ENCODE assay signal across 10 mouse cellular contexts in genomic region chr4:119157186-119157585, GRCm38 (mm10). TPM values are rescaled to one million over a fixed set of nuclear protein-coding genes. Genes with fewer than 3 reads are reported as not detected.
DNase-seq lines count a peak whose midpoint lies in the region; ATAC-seq and TF ChIP-seq lines count a peak whose summit lies in the region.
"Had no signal": no experiment of that assay in that cellular context is flagged by ENCODE, and none has a peak within 500 bp of the region (broad histone marks: within the 10 kb centered on the region; RNA-seq: fewer than 3 reads in every experiment).

No protein-coding gene starts in this region.

- 35% methylated on average over 2 of the region's 2 CpGs for WGBS in forebrain, embryonic 10.5 days
- WGBS in forebrain, embryonic 16.5 days: 34% methylated on average over 2 of the region's 2 CpGs
- 35% methylated on average over 2 of the region's 2 CpGs for WGBS in midbrain, embryonic 14.5 days
- 39% methylated on average over 2 of the region's 2 CpGs for WGBS in midbrain, embryonic 16.5 days
- WGBS in stomach, postnatal 0 days: 38% methylated on average over 2 of the region's 2 CpGs

- H3K9me3 ChIP-seq in forebrain, embryonic 10.5 days: no peaks in the 10 kb centered on the region
- H3K9me3 ChIP-seq in forebrain, embryonic 16.5 days (ENCODE audit: control insufficient read depth, low read length): no peaks in the 10 kb centered on the region
- no peaks in the 10 kb centered on the region for H3K9me3 ChIP-seq in midbrain, embryonic 14.5 days (ENCODE audit: control insufficient read depth, low read length)
- H3K9me3 ChIP-seq in midbrain, embryonic 16.5 days (replicated peaks; ENCODE audit: control insufficient read depth, low read length, poor library complexity, severe bottlenecking): no peaks in the 10 kb centered on the region
- no peaks in the 10 kb centered on the region for H3K9me3 ChIP-seq in stomach, postnatal 0 days (ENCODE audit: control insufficient read depth, low read length)
- H3K9me3 ChIP-seq: heart, embryonic 15.5 days; megakaryocyte, embryonic 14.5 days had no signal

- no peak overlapping the region for H3K9ac ChIP-seq in forebrain, embryonic 16.5 days (replicated peaks; ENCODE audit: low read depth, low read length)
- no peak overlapping the region for H3K9ac ChIP-seq in midbrain, embryonic 14.5 days (replicated peaks; ENCODE audit: low read length)
- no peak overlapping the region for H3K9ac ChIP-seq in midbrain, embryonic 16.5 days (ENCODE audit: low read depth, low read length)
- no peak overlapping the region for H3K9ac ChIP-seq in stomach, postnatal 0 days (ENCODE audit: low read length)
- H3K9ac ChIP-seq: heart, embryonic 15.5 days had no signal

- DNase-seq in forebrain, embryonic 10.5 days (ENCODE audit: extremely low spot score, low spot score): peak; percentile 38
- DNase-seq in midbrain, embryonic 14.5 days: peak; percentile 63
- DNase-seq in adrenal gland, adult 18-20 months (ENCODE audit: low spot score in 2 of 2): peak; percentile 70 to 77
- DNase-seq in lung, adult 18-20 months: peak; percentile 54 to 64
- DNase-seq in stomach, postnatal 0 days (ENCODE audit: low spot score): peak; percentile 57

- H3K4me3 ChIP-seq in forebrain, embryonic 10.5 days: no peak overlapping the region
- no peak overlapping the region for H3K4me3 ChIP-seq in forebrain, embryonic 16.5 days (replicated peaks; ENCODE audit: low read length)
- H3K4me3 ChIP-seq in midbrain, embryonic 14.5 days (replicated peaks; ENCODE audit: low read depth, low read length): no peak overlapping the region
- no peak overlapping the region for H3K4me3 ChIP-seq in midbrain, embryonic 16.5 days (ENCODE audit: low read depth, low read length)
- H3K4me3 ChIP-seq in stomach, postnatal 0 days (ENCODE audit: low read depth, low read length): no peak overlapping the region
- H3K4me3 ChIP-seq: heart, embryonic 15.5 days; megakaryocyte, embryonic 14.5 days had no signal

- no peak for TF ChIP-seq EP300 in stomach, postnatal 0 days (optimal IDR thresholded peaks at IDR 0.05)

- no peaks in the 10 kb centered on the region for H3K4me1 ChIP-seq in forebrain, embryonic 10.5 days
- no peaks in the 10 kb centered on the region for H3K4me1 ChIP-seq in forebrain, embryonic 16.5 days (replicated peaks; ENCODE audit: control insufficient read depth, insufficient read depth, low read length)
- H3K4me1 ChIP-seq in midbrain, embryonic 14.5 days (ENCODE audit: control insufficient read depth, insufficient read depth, low read length): no peaks in the 10 kb centered on the region
- H3K4me1 ChIP-seq in midbrain, embryonic 16.5 days (ENCODE audit: control insufficient read depth, insufficient read depth, low read length): no peaks in the 10 kb centered on the region
- no peaks in the 10 kb centered on the region for H3K4me1 ChIP-seq in stomach, postnatal 0 days (replicated peaks; ENCODE audit: control insufficient read depth, insufficient read depth)
- H3K4me1 ChIP-seq: heart, embryonic 15.5 days; megakaryocyte, embryonic 14.5 days had no signal

- H3K4me2 ChIP-seq in forebrain, embryonic 16.5 days (ENCODE audit: low read length): no peak overlapping the region
- H3K4me2 ChIP-seq in midbrain, embryonic 14.5 days (ENCODE audit: low read length): no peak overlapping the region
- H3K4me2 ChIP-seq in midbrain, embryonic 16.5 days (ENCODE audit: low read length): no peak overlapping the region
- no peak overlapping the region for H3K4me2 ChIP-seq in stomach, postnatal 0 days (replicated peaks; ENCODE audit: low read depth)
- H3K4me2 ChIP-seq: heart, embryonic 15.5 days had no signal

- H3K36me3 ChIP-seq in forebrain, embryonic 10.5 days (replicated peaks): no peaks in the 10 kb centered on the region
- no peaks in the 10 kb centered on the region for H3K36me3 ChIP-seq in forebrain, embryonic 16.5 days (ENCODE audit: control insufficient read depth, insufficient read depth)
- H3K36me3 ChIP-seq in midbrain, embryonic 14.5 days (ENCODE audit: control insufficient read depth, insufficient read depth, low read length): no peaks in the 10 kb centered on the region
- H3K36me3 ChIP-seq in midbrain, embryonic 16.5 days (ENCODE audit: control insufficient read depth, insufficient read depth, low read length): no peaks in the 10 kb centered on the region
- H3K36me3 ChIP-seq in stomach, postnatal 0 days (ENCODE audit: control insufficient read depth, insufficient read depth, low read length): no peaks in the 10 kb centered on the region
- H3K36me3 ChIP-seq: heart, embryonic 15.5 days had no signal

- no peak overlapping the region for H3K27ac ChIP-seq in forebrain, embryonic 10.5 days
- no peak overlapping the region for H3K27ac ChIP-seq in forebrain, embryonic 16.5 days (ENCODE audit: low read length)
- no peak overlapping the region for H3K27ac ChIP-seq in midbrain, embryonic 14.5 days (replicated peaks; ENCODE audit: low read depth, low read length)
- H3K27ac ChIP-seq in midbrain, embryonic 16.5 days (ENCODE audit: low read length): no peak overlapping the region
- no peak overlapping the region for H3K27ac ChIP-seq in stomach, postnatal 0 days (replicated peaks)
- H3K27ac ChIP-seq: heart, embryonic 15.5 days had no signal

- no peak for ATAC-seq in forebrain, embryonic 16.5 days
- no peak for ATAC-seq in midbrain, embryonic 14.5 days (ENCODE audit: low FRiP score, low TSS enrichment)
- no peak for ATAC-seq in midbrain, embryonic 16.5 days
- peak; percentile 73 for ATAC-seq in erythroid progenitor cell, adult 5-6 weeks (replicated peaks; ENCODE audit: low FRiP score, poor library complexity, severe bottlenecking)
- ATAC-seq in stomach, postnatal 0 days (ENCODE audit: low FRiP score, low TSS enrichment): no peak

- peak; percentile 69 for TF ChIP-seq CTCF in stomach, postnatal 0 days (IDR thresholded peaks at IDR 0.05; ENCODE audit: low read depth)

- H3K27me3 ChIP-seq in forebrain, embryonic 10.5 days (ENCODE audit: poor library complexity, severe bottlenecking): no peaks in the 10 kb centered on the region
- H3K27me3 ChIP-seq in forebrain, embryonic 16.5 days (replicated peaks; ENCODE audit: control insufficient read depth, insufficient read depth, low read length): no peaks in the 10 kb centered on the region
- no peaks in the 10 kb centered on the region for H3K27me3 ChIP-seq in midbrain, embryonic 14.5 days (ENCODE audit: control insufficient read depth, insufficient read depth, low read length)
- H3K27me3 ChIP-seq in midbrain, embryonic 16.5 days (ENCODE audit: control insufficient read depth, insufficient read depth, low read depth, low read length): no peaks in the 10 kb centered on the region
- no peaks in the 10 kb centered on the region for H3K27me3 ChIP-seq in stomach, postnatal 0 days (ENCODE audit: control insufficient read depth, insufficient read depth, low read length)
- H3K27me3 ChIP-seq: heart, embryonic 15.5 days had no signal

RNA-seq across cellular contexts. Expression of gene Zfp691, which starts 16.8 kb away (rescaled TPM):
- polyA plus RNA-seq in forebrain, embryonic 10.5 days (2016; fragmentation: Nextera tagmentation; extraction: Ambion mirVana): 10.5 and 10.6 TPM in 2 replicates
- polyA plus RNA-seq in forebrain, embryonic 16.5 days (2015; fragmentation: Nextera tagmentation; extraction: Ambion mirVana): 3.7 and 6.1 TPM in 2 replicates
- polyA plus RNA-seq in midbrain, embryonic 14.5 days (2014; fragmentation: Nextera tagmentation; extraction: Ambion mirVana): 4.8 and 7.1 TPM in 2 replicates
- polyA plus RNA-seq in midbrain, embryonic 16.5 days (2015; fragmentation: Nextera tagmentation; extraction: Ambion mirVana): 4.0 and 6.1 TPM in 2 replicates
- 10 to 100 TPM; 12.0 to 19.4 TPM for total RNA-seq in adrenal gland, adult 18-20 months (2021)
- 2.2 and 4.6 TPM in 2 replicates for total RNA-seq in erythroid progenitor cell, adult 5-6 weeks (2015; ENCODE audit: low replicate concordance)
- 2.2 and 8.5 TPM in 2 replicates for total RNA-seq in erythroid progenitor cell, adult 5-6 weeks (2017; ENCODE audit: low replicate concordance)
- polyA plus RNA-seq in stomach, postnatal 0 days (2015; fragmentation: Nextera tagmentation; extraction: Ambion mirVana): 3.7 and 4.1 TPM in 2 replicates

RNA-seq across cellular contexts. Expression of gene Ermap, which starts 32.6 kb away (rescaled TPM):
- 9.8 and 12.3 TPM in 2 replicates for polyA plus RNA-seq in forebrain, embryonic 10.5 days (2016; fragmentation: Nextera tagmentation; extraction: Ambion mirVana)
- 0.16 and 0.54 TPM in 2 replicates for polyA plus RNA-seq in forebrain, embryonic 16.5 days (2015; fragmentation: Nextera tagmentation; extraction: Ambion mirVana)
- polyA plus RNA-seq in midbrain, embryonic 14.5 days (2014; fragmentation: Nextera tagmentation; extraction: Ambion mirVana): 0.24 and 0.63 TPM in 2 replicates
- polyA plus RNA-seq in midbrain, embryonic 16.5 days (2015; fragmentation: Nextera tagmentation; extraction: Ambion mirVana): 0.14 and 0.52 TPM in 2 replicates
- under 1 TPM; 0.06 to 0.10 TPM for total RNA-seq in adrenal gland, adult 18-20 months (2021)
- 1,144 and 1,272 TPM in 2 replicates for total RNA-seq in erythroid progenitor cell, adult 5-6 weeks (2015; ENCODE audit: low replicate concordance)
- total RNA-seq in erythroid progenitor cell, adult 5-6 weeks (2017; ENCODE audit: low replicate concordance): 1,113 and 1,126 TPM in 2 replicates
- 0.40 and 0.42 TPM in 2 replicates for polyA plus RNA-seq in stomach, postnatal 0 days (2015; fragmentation: Nextera tagmentation; extraction: Ambion mirVana)

RNA-seq across cellular contexts. Expression of gene Svbp, which starts 37.9 kb away (rescaled TPM):
- polyA plus RNA-seq in forebrain, embryonic 10.5 days (2016; fragmentation: Nextera tagmentation; extraction: Ambion mirVana): 126 and 138 TPM in 2 replicates
- polyA plus RNA-seq in forebrain, embryonic 16.5 days (2015; fragmentation: Nextera tagmentation; extraction: Ambion mirVana): 235 and 249 TPM in 2 replicates
- 253 and 300 TPM in 2 replicates for polyA plus RNA-seq in midbrain, embryonic 14.5 days (2014; fragmentation: Nextera tagmentation; extraction: Ambion mirVana)
- polyA plus RNA-seq in midbrain, embryonic 16.5 days (2015; fragmentation: Nextera tagmentation; extraction: Ambion mirVana): 220 and 230 TPM in 2 replicates
- total RNA-seq in adrenal gland, adult 18-20 months (2021): 10 to 100 TPM; 13.8 to 17.0 TPM
- total RNA-seq in erythroid progenitor cell, adult 5-6 weeks (2015; ENCODE audit: low replicate concordance): 110 and 114 TPM in 2 replicates
- 171 and 238 TPM in 2 replicates for total RNA-seq in erythroid progenitor cell, adult 5-6 weeks (2017; ENCODE audit: low replicate concordance)
- 99.7 and 100 TPM in 2 replicates for polyA plus RNA-seq in stomach, postnatal 0 days (2015; fragmentation: Nextera tagmentation; extraction: Ambion mirVana)

RNA-seq across cellular contexts. Expression of gene Slc2a1, which starts 48.7 kb away (rescaled TPM):
- 204 and 222 TPM in 2 replicates for polyA plus RNA-seq in forebrain, embryonic 10.5 days (2016; fragmentation: Nextera tagmentation; extraction: Ambion mirVana)
- polyA plus RNA-seq in forebrain, embryonic 16.5 days (2015; fragmentation: Nextera tagmentation; extraction: Ambion mirVana): 88.3 and 103 TPM in 2 replicates
- polyA plus RNA-seq in midbrain, embryonic 14.5 days (2014; fragmentation: Nextera tagmentation; extraction: Ambion mirVana): 61.3 and 94.4 TPM in 2 replicates
- polyA plus RNA-seq in midbrain, embryonic 16.5 days (2015; fragmentation: Nextera tagmentation; extraction: Ambion mirVana): 90.7 and 91.6 TPM in 2 replicates
- total RNA-seq in adrenal gland, adult 18-20 months (2021): 10 to 100 TPM; 20.9 to 29.3 TPM
- total RNA-seq in erythroid progenitor cell, adult 5-6 weeks (2015; ENCODE audit: low replicate concordance): 1.1 and 5.4 TPM in 2 replicates
- 1.0 TPM in 1 of 2 replicates, not detected in the other for total RNA-seq in erythroid progenitor cell, adult 5-6 weeks (2017; ENCODE audit: low replicate concordance)
- polyA plus RNA-seq in stomach, postnatal 0 days (2015; fragmentation: Nextera tagmentation; extraction: Ambion mirVana): 36.9 and 39.8 TPM in 2 replicates
